Mouse (Mus musculus) MEL (cell line): ENCODE measurements around the gene Pik3r3. TPM values are rescaled to one million over a fixed set of nuclear protein-coding genes. Genes with fewer than 3 reads are reported as not detected.

Source experiments
- DNase-seq: peaks from one replicate; pipeline ENCODE4 v3.0.0; 2011; ENCODE audit warnings: low read depth, low spot score
- H3K27ac ChIP-seq: 2 replicates; pipeline ENCODE4 v1.5.1; 2012; ENCODE audit warnings: low read depth, mild to moderate bottlenecking, control low read depth, low read length, moderate library complexity; ENCODE audit not compliant: control insufficient read depth
- H3K27me3 ChIP-seq, 2 experiments: fragments of 150-350 bp in 1 of 2; sonication (generic) in 1 of 2; 2 replicates each; pipeline ENCODE4 v1.6.1; 2012; ENCODE audit warnings: low read length in 2 of 2, mild to moderate bottlenecking in 2 of 2, improper control_type of control experiment in 1 of 2, moderate library complexity in 1 of 2; ENCODE audit not compliant: insufficient read depth in 2 of 2, control insufficient read depth in 1 of 2
- H3K36me3 ChIP-seq, 2 experiments: 2 replicates each; pipeline ENCODE4 v1.6.1; 2012 to 2014; ENCODE audit warnings: low read length in 2 of 2, improper control_type of control experiment in 1 of 2, inconsistent platforms in 1 of 2, mild to moderate bottlenecking in 1 of 2; ENCODE audit not compliant: insufficient read depth in 2 of 2, control insufficient read depth in 1 of 2
- H3K4me1 ChIP-seq, 2 experiments: fragments of 150-350 bp in 1 of 2; sonication (generic) in 1 of 2; 2 replicates each; pipeline ENCODE4 v1.6.1; 2012; ENCODE audit warnings: low read length in 2 of 2, improper control_type of control experiment in 1 of 2, mild to moderate bottlenecking in 1 of 2; ENCODE audit not compliant: insufficient read depth in 2 of 2, control insufficient read depth in 1 of 2
- H3K4me3 ChIP-seq, 2 experiments: fragments of 150-350 bp in 1 of 2; sonication (generic) in 1 of 2; 2 replicates each; pipeline ENCODE4 v1.5.1; 2012; ENCODE audit warnings: low read depth in 2 of 2, low read length in 2 of 2, mild to moderate bottlenecking in 2 of 2, moderate library complexity in 2 of 2, control low read depth in 1 of 2, improper control_type of control experiment in 1 of 2; ENCODE audit not compliant: control insufficient read depth in 1 of 2, insufficient read depth in 1 of 2
- H3K79me2 ChIP-seq: 2 replicates; pipeline ENCODE4 v1.6.1; 2012; ENCODE audit warnings: mild to moderate bottlenecking, low read length, moderate library complexity; ENCODE audit not compliant: control insufficient read depth, poor library complexity, insufficient read depth
- H3K9ac ChIP-seq: 2 replicates; pipeline ENCODE4 v1.6.1; 2012; ENCODE audit warnings: low read depth, mild to moderate bottlenecking, control low read depth, low read length, moderate library complexity; ENCODE audit not compliant: control insufficient read depth, poor library complexity, severe bottlenecking
- H3K9me3 ChIP-seq: fragments of 150-350 bp; sonication (generic); replicated peaks from 2 replicates; pipeline ENCODE4 v1.6.1; 2012; ENCODE audit warnings: mild to moderate bottlenecking, low read length, improper control_type of control experiment, moderate library complexity; ENCODE audit not compliant: insufficient read depth
- BHLHE40 ChIP-seq: IDR thresholded peaks from 2 replicates; pipeline ENCODE4 v1.6.1; 2012; ENCODE audit warnings: low read depth, mild to moderate bottlenecking, inconsistent platforms, low read length, improper control_type of control experiment, borderline replicate concordance
- EP300 ChIP-seq, 2 experiments: IDR thresholded peaks; 2 replicates each; pipeline ENCODE4 v1.6.1; 2011; ENCODE audit warnings: improper control_type of control experiment in 2 of 2, low read length in 2 of 2, low read depth in 1 of 2, mild to moderate bottlenecking in 1 of 2
- GABPA ChIP-seq: IDR thresholded peaks from 2 replicates; pipeline ENCODE4 v1.6.1; 2012; ENCODE audit warnings: low read depth, mild to moderate bottlenecking, inconsistent platforms, low read length, improper control_type of control experiment, moderate library complexity
- JUND ChIP-seq: IDR thresholded peaks from 2 replicates; pipeline ENCODE4 v1.6.1; 2011; ENCODE audit warnings: low read depth, mild to moderate bottlenecking, improper control_type of control experiment, low read length
- KAT2A ChIP-seq: conservative IDR thresholded peaks from 2 replicates; pipeline ENCODE4 v1.6.1; 2012; ENCODE audit warnings: low read depth, low read length, improper control_type of control experiment, inconsistent platforms
- MAX ChIP-seq: IDR thresholded peaks from 2 replicates; pipeline ENCODE4 v1.6.1; 2011; ENCODE audit warnings: low read length, improper control_type of control experiment
- MAZ ChIP-seq: IDR thresholded peaks from 2 replicates; pipeline ENCODE4 v1.6.1; 2012; ENCODE audit warnings: low read depth, mild to moderate bottlenecking, inconsistent platforms, low read length, improper control_type of control experiment
- MEF2A ChIP-seq: IDR thresholded peaks from 2 replicates; pipeline ENCODE4 v1.6.1; 2014; ENCODE audit warnings: low read depth, mild to moderate bottlenecking, inconsistent platforms, low read length, improper control_type of control experiment; ENCODE audit not compliant: poor library complexity, insufficient replicate concordance, severe bottlenecking; ENCODE audit errors: extremely low read depth
- MXI1 ChIP-seq: IDR thresholded peaks from 2 replicates; pipeline ENCODE4 v1.6.1; 2011; ENCODE audit warnings: mild to moderate bottlenecking, low read depth, low read length, improper control_type of control experiment
- NRF1 ChIP-seq: IDR thresholded peaks from 2 replicates; pipeline ENCODE4 v1.6.1; 2014; ENCODE audit warnings: low read depth, mild to moderate bottlenecking, inconsistent platforms, low read length, improper control_type of control experiment, moderate library complexity; ENCODE audit not compliant: poor library complexity, insufficient read depth, severe bottlenecking
- SMC3 ChIP-seq: IDR thresholded peaks from 2 replicates; pipeline ENCODE4 v1.6.1; 2011; ENCODE audit warnings: low read depth, low read length, improper control_type of control experiment
- TAL1 ChIP-seq: IDR thresholded peaks from 2 replicates; pipeline ENCODE4 v1.6.1; 2012; ENCODE audit warnings: mild to moderate bottlenecking, inconsistent platforms, low read length, moderate library complexity, mixed read lengths
- TBP ChIP-seq: IDR thresholded peaks from 2 replicates; pipeline ENCODE4 v1.8.0; 2011; ENCODE audit warnings: low read depth, low read length, improper control_type of control experiment
- UBTF ChIP-seq: IDR thresholded peaks from 2 replicates; pipeline ENCODE4 v1.6.1; 2012; ENCODE audit warnings: low read depth, mild to moderate bottlenecking, inconsistent platforms, low read length, improper control_type of control experiment, moderate library complexity, borderline replicate concordance; ENCODE audit not compliant: insufficient read depth
- USF2 ChIP-seq, 2 experiments: IDR thresholded peaks; 2 replicates each; pipeline ENCODE4 v1.6.1; 2011 to 2012; ENCODE audit warnings: improper control_type of control experiment in 2 of 2, low read length in 2 of 2, borderline replicate concordance in 1 of 2, inconsistent platforms in 1 of 2, low read depth in 1 of 2, mild to moderate bottlenecking in 1 of 2; ENCODE audit not compliant: insufficient read depth in 1 of 2
- ZC3H11A ChIP-seq: IDR thresholded peaks from 2 replicates; pipeline ENCODE4 v1.6.1; 2012; ENCODE audit warnings: low read depth, mild to moderate bottlenecking, inconsistent platforms, low read length, improper control_type of control experiment
- ZMIZ1 ChIP-seq: IDR thresholded peaks from 2 replicates; pipeline ENCODE4 v1.6.1; 2012; ENCODE audit warnings: low read depth, mild to moderate bottlenecking, inconsistent platforms, low read length, improper control_type of control experiment, moderate library complexity
- ZNF384 ChIP-seq: IDR thresholded peaks from 2 replicates; pipeline ENCODE4 v1.6.1; 2012; ENCODE audit warnings: low read depth, mild to moderate bottlenecking, inconsistent platforms, low read length, improper control_type of control experiment
- polyA plus RNA-seq, 2 experiments: library from polyadenylated mRNA; stranded (reverse) in 1 of 2; unstranded in 1 of 2; fragments of >175 nt in 1 of 2; fragments of >200 nt in 1 of 2; gene quantifications; 2 replicates each; pipeline versions ENCODE4 v1.2.1 to v1.2.4; 2012; ENCODE audit warnings: low replicate concordance in 2 of 2, low read depth in 1 of 2; ENCODE audit not compliant: insufficient read length in 2 of 2, insufficient read depth in 1 of 2, missing spikeins in 1 of 2
- total RNA-seq: library from RNA; depleted of rRNA; stranded (reverse); fragments of 300-350 nt; gene quantifications from 2 replicates; pipeline ENCODE4 v1.2.3, GENCODE M21; 2012

Gene Pik3r3
- total and polyA plus RNA-seq, 3 experiments: 2.1 to 2.5 TPM; not detected in 1

DNA sequence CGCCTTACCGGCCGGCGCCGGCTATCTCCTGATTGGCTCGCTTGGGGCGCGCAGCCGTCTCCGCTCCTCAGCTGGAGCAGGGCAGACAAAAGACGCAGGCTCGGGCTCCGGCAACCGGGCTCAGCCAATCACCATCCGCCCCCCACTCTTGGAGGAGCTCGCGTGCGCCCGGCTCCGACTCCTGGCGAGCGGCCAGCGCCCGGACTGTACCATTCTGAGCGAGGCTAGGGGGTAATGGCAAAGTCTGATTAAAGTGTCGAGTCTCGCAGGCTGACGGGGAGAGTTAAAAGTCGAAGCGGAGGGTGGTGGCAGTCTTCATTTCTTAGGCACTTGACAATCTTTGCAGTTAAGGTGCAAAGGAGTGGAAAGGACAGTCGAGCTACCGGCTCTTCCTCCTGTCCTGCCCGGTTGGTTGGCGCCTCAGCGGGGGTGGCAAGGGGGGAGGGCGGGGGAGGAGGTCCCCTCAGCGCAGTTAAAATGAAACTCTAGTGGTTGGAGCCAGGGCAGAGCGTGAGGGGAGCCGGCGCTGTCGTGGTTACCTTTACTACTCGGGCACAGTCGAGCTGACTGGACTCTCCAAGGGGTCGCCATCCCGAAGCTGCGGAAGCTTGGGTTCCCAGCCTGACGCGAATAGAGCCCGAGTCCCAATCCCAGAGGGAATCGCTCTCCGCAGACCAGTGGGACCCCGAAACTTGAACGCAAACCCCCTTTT is at the start of gene Pik3r3 (continued):
- TF ChIP-seq ZC3H11A (no peak), USF2 (IDR thresholded peaks at IDR 0.05; ENCODE audit: borderline replicate concordance in 1 of 2, insufficient read depth in 1 of 2, low read depth in 1 of 2, low read length in 2 of 2) (no peak), MEF2A (no peak)

DNA sequence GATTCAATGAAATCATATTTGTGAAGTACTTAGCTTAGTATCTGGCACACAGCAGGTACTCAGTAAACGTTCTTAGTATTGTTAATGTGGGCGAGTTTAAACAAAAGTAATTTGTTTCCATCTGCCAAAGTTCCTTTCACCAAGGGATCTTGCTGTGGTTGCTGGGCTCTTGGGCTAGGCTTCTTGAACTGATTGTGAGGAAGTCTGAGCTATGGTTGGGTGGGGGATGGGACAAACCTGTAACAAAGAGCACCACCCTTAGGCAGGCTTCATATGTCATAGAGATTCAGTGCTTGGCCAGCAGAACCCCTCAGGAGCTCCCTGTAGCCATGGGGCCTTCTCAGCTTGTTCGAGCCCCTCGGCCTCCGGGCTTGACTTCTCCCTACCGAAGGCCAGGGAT is 48.3 kb upstream of the Pik3r3 start, which contains the start of the genes 1700042G07Rik and Gm49337:
TSS of gene 1700042G07Rik (plus strand) at position 301 of the 400 bp plus-strand sequence.
TSS of gene Gm49337 (plus strand) at position 313 of the 400 bp plus-strand sequence.
- Histone ChIP-seq H3K4me3 (no peak within 1 kb of the TSS), H3K27me3 (no peaks in the 10 kb centered on the region), H3K9ac (no peak within 1 kb of the TSS), H3K27ac (no peak within 1 kb of the TSS), H3K9me3 (no peaks in the 10 kb centered on the region), H3K36me3 (peaks cover 0 to 13% of the 10 kb centered on the region in 2 experiments; a peak in 2 of 4 replicates), H3K79me2 (no peaks in the 10 kb centered on the region), H3K4me1 (peaks cover 2 to 25% of the 10 kb centered on the region in 2 experiments; a peak in 2 of 4 replicates)
- no peak for TF ChIP-seq MEF2A
- TF ChIP-seq MXI1: no peak
- TF ChIP-seq MAZ: no peak
- no peak for TF ChIP-seq GABPA
- no peak for TF ChIP-seq ZNF384
- TF ChIP-seq TBP: no peak
- no peak for DNase-seq

DNA sequence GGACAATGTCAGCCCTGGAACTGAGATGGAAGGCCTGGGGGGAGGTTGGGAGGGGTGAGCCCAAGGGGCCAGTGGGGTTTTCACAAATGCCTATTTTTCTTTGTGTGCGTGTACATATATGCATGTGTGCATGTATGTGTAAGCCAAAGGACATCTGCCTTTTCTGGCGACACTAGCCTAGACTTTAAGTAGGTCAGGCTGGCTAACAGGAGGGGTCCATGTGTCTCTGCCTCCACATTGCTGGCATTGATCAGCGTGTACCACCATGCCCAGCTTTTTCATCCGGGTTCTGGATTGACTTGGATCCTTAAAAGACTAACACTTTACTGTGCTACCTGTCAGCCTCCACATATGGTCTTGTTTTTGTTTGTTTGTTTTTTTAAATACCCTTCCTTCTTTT is 47.7 kb upstream of the Pik3r3 start:
- H3K4me1 ChIP-seq: peaks cover 2 to 23% of the 10 kb centered on the region in 2 experiments; a peak in 2 of 4 replicates
- H3K27ac ChIP-seq: no peak overlapping the region
- TF ChIP-seq ZMIZ1 (no peak), KAT2A (no peak), TAL1 (no peak), BHLHE40 (no peak), UBTF (no peak), JUND (no peak), SMC3 (no peak), USF2 (IDR thresholded peaks at IDR 0.05; ENCODE audit: borderline replicate concordance in 1 of 2, insufficient read depth in 1 of 2, low read depth in 1 of 2, low read length in 2 of 2) (no peak), TBP (no peak), EP300 (IDR thresholded peaks at IDR 0.05; ENCODE audit: low read depth in 1 of 2, low read length in 2 of 2) (no peak), NRF1 (no peak), MAX (no peak)
- TF ChIP-seq, all 39 proteins: peak for 0

More for the DNA sequence above, 47.7 kb upstream of the Pik3r3 start:
- Histone ChIP-seq H3K9ac (no peak overlapping the region), H3K36me3 (peaks cover 0 to 13% of the 10 kb centered on the region in 2 experiments; a peak in 2 of 4 replicates), H3K79me2 (no peaks in the 10 kb centered on the region), H3K9me3 (no peaks in the 10 kb centered on the region), H3K4me3 (no peak overlapping the region), H3K27me3 (no peaks in the 10 kb centered on the region)
- DNase-seq: no peak
